Mouse (Mus musculus) megakaryocyte, embryonic 14.5 days (primary cell): ENCODE measurements around the gene Igbp1.

ENCODE experiments used
- FLI1 ChIP-seq: IDR thresholded peaks from 2 replicates; pipeline ENCODE4 v1.6.1; 2012; ENCODE audit warnings: low read length, inconsistent platforms, mixed read lengths
- GATA1 ChIP-seq: IDR thresholded peaks from 3 replicates; pipeline ENCODE4 v1.6.1; 2012; ENCODE audit warnings: mixed read lengths, low read length, inconsistent platforms, borderline replicate concordance

- no peak for TF ChIP-seq GATA1
- TF ChIP-seq FLI1 = no peak
Observed at GRCm38 (mm10) chrX:100565696-100566095, 71.6 kb downstream of the Igbp1 start.
